Mouse (Mus musculus) liver, adult 2 months (tissue): ENCODE measurements at regions not wholly inside any gene's neighbourhood (a gene's known extent, or its start where the extent isn't known, plus 50 kb on each side); places are given as distances from the start of the nearest gene placed in this dataset.

ENCODE experiments used
- DNase-seq: peaks from one replicate; pipeline ENCODE4 v3.0.0-alpha.2; 2011; ENCODE audit warnings: low read depth, low spot score; ENCODE audit errors: extremely low read depth
- H3K27ac ChIP-seq: fragments of 200-500 bp; replicated peaks from 2 replicates; pipeline ENCODE4 v1.5.1; 2012; ENCODE audit warnings: low read depth, mild to moderate bottlenecking, control low read depth, inconsistent platforms, low read length; ENCODE audit not compliant: insufficient read depth
- H3K27me3 ChIP-seq: fragments of 200-500 bp; 2 replicates; pipeline ENCODE4 v1.6.1; 2012; ENCODE audit warnings: mild to moderate bottlenecking, moderate library complexity, low read length, inconsistent platforms; ENCODE audit not compliant: control insufficient read depth, insufficient read depth
- H3K36me3 ChIP-seq: fragments of 200-500 bp; 2 replicates; pipeline ENCODE4 v1.6.1; 2012; ENCODE audit warnings: low read length, inconsistent platforms; ENCODE audit not compliant: control insufficient read depth, insufficient read depth
- H3K4me1 ChIP-seq: fragments of 200-500 bp; 2 replicates; pipeline ENCODE4 v1.6.1; 2011; ENCODE audit warnings: low read length; ENCODE audit not compliant: control insufficient read depth, insufficient read depth
- H3K4me3 ChIP-seq: fragments of 200-500 bp; 2 replicates; pipeline ENCODE4 v1.5.1; 2011; ENCODE audit warnings: low read depth, mild to moderate bottlenecking, control low read depth, low read length, moderate library complexity; ENCODE audit not compliant: insufficient read depth
- H3K79me2 ChIP-seq: fragments of 200-500 bp; 2 replicates; pipeline ENCODE4 v1.6.1; 2012; ENCODE audit warnings: inconsistent platforms, mild to moderate bottlenecking, low read length, moderate library complexity; ENCODE audit not compliant: control insufficient read depth, insufficient read depth
- H3K9ac ChIP-seq: fragments of 200-500 bp; 2 replicates; pipeline ENCODE4 v1.6.1; 2012; ENCODE audit warnings: low read depth, mild to moderate bottlenecking, control low read depth, inconsistent platforms, low read length
- CTCF ChIP-seq: fragments of 200-500 bp; IDR thresholded peaks from 2 replicates; pipeline ENCODE4 v1.5.1; 2011; ENCODE audit warnings: low read depth, low read length, control low read depth
- POLR2A ChIP-seq: fragments of 200-500 bp; IDR thresholded peaks from 2 replicates; pipeline ENCODE4 v1.6.1; 2011; ENCODE audit warnings: low read length, control low read depth; ENCODE audit not compliant: insufficient read depth; ENCODE audit errors: extremely low read depth
- WGBS: fragments of 180-500 bp; shearing (Covaris S2); methylation state at CpG from one replicate; pipeline ENCODE4 v1.1.7; 2018; 5-methylcytosine and 5-hydroxymethylcytosine counted together

- Histone ChIP-seq H3K27me3 (no peaks in the 10 kb centered on the region), H3K36me3 (no peaks in the 10 kb centered on the region), H3K4me1 (peaks cover 2% of the 10 kb centered on the region; the same call in 1 of the 2 replicates), H3K9ac (no peak overlapping the region), H3K79me2 (no peaks in the 10 kb centered on the region), H3K27ac (no peak overlapping the region), H3K4me3 (no peak overlapping the region)
- TF ChIP-seq CTCF = no peak
- no peak for TF ChIP-seq POLR2A
- DNase-seq = peak; percentile 21
- WGBS = 73% methylated on average over 11 of the region's 11 CpGs
Measured at GRCm38 (mm10) chr17:83938671-83939244, 91.0 kb upstream of the Haao start.

- H3K79me2 ChIP-seq = no peaks in the 10 kb centered on the region
- 17% methylated on average over 10 of the region's 10 CpGs for WGBS
- H3K27me3 ChIP-seq = no peaks in the 10 kb centered on the region
- no peak overlapping the region for H3K4me3 ChIP-seq
- H3K9ac ChIP-seq = no peak overlapping the region
- H3K4me1 ChIP-seq = peaks cover 2% of the 10 kb centered on the region; the same call in 1 of the 2 replicates
- DNase-seq = no peak
- no peaks in the 10 kb centered on the region for H3K36me3 ChIP-seq
- no peak overlapping the region for H3K27ac ChIP-seq
- TF ChIP-seq POLR2A (no peak), CTCF (no peak)
Measured at GRCm38 (mm10) chr17:83937576-83937975, 89.8 kb upstream of the Haao start.

- 92% methylated on average over 9 of the region's 9 CpGs for WGBS
Measured at GRCm38 (mm10) chr17:83936677-83937076, 88.9 kb upstream of the Haao start.

GRCm38 (mm10) chr17:83935969-83936368 is 88.2 kb upstream of the Haao start:
- no peak overlapping the region for H3K9ac ChIP-seq
- peaks cover 2% of the 10 kb centered on the region; the same call in 1 of the 2 replicates for H3K4me1 ChIP-seq
- WGBS = 60% methylated on average over 1 of the region's 1 CpGs
- no peaks in the 10 kb centered on the region for H3K79me2 ChIP-seq
- H3K27me3 ChIP-seq = no peaks in the 10 kb centered on the region
- TF ChIP-seq POLR2A (no peak), CTCF (no peak)
- H3K27ac ChIP-seq = no peak overlapping the region
- H3K4me3 ChIP-seq = no peak overlapping the region
- no peak for DNase-seq
- H3K36me3 ChIP-seq = no peaks in the 10 kb centered on the region

More at GRCm38 (mm10) chr17:83936677-83937076, 88.9 kb upstream of the Haao start:
- no peaks in the 10 kb centered on the region for H3K36me3 ChIP-seq
- no peak overlapping the region for H3K4me3 ChIP-seq
- TF ChIP-seq POLR2A = no peak
- TF ChIP-seq CTCF = no peak
- H3K27ac ChIP-seq = no peak overlapping the region
- no peak overlapping the region for H3K9ac ChIP-seq
- H3K27me3 ChIP-seq = no peaks in the 10 kb centered on the region
- DNase-seq = no peak
- H3K4me1 ChIP-seq = peaks cover 2% of the 10 kb centered on the region; the same call in 1 of the 2 replicates
- H3K79me2 ChIP-seq = no peaks in the 10 kb centered on the region

GRCm38 (mm10) chr17:83935232-83935631 is 87.5 kb upstream of the Haao start:
- 23% methylated on average over 5 of the region's 5 CpGs for WGBS
- DNase-seq = peak; percentile 64
- Histone ChIP-seq H3K36me3 (no peaks in the 10 kb centered on the region), H3K27ac (no peak overlapping the region), H3K79me2 (no peaks in the 10 kb centered on the region), H3K4me3 (no peak overlapping the region), H3K9ac (no peak overlapping the region), H3K27me3 (no peaks in the 10 kb centered on the region), H3K4me1 (peaks cover 2% of the 10 kb centered on the region; the same call in 1 of the 2 replicates)
- TF ChIP-seq POLR2A (no peak), CTCF (no peak)

GRCm38 (mm10) chr17:83933743-83934142 is 86.0 kb upstream of the Haao start:
- Histone ChIP-seq H3K79me2 (no peaks in the 10 kb centered on the region), H3K4me3 (no peak overlapping the region), H3K36me3 (no peaks in the 10 kb centered on the region), H3K27ac (no peak overlapping the region), H3K27me3 (no peaks in the 10 kb centered on the region), H3K9ac (no peak overlapping the region), H3K4me1 (peaks cover 2% of the 10 kb centered on the region; the same call in 1 of the 2 replicates)
- 94% methylated on average over 10 of the region's 10 CpGs for WGBS
- TF ChIP-seq POLR2A (no peak), CTCF (no peak)
- DNase-seq = no peak
